Mouse (Mus musculus) adrenal gland, postnatal 14 days (tissue): Measurements from ENCODE around the gene Prr5. TPM values are rescaled to one million over a fixed set of nuclear protein-coding genes. Genes with fewer than 3 reads are reported as not detected.
A peak's percentile ranks its signal among the peaks of the same experiment; 100 is the strongest.

Experiments used
- DNase-seq: peaks from one replicate; pipeline ENCODE4 v3.0.0; 2021; ENCODE audit warnings: mixed read lengths
- long read RNA-seq, 2 experiments: library from polyadenylated mRNA; stranded (forward); transcript quantifications; one replicate each; pipeline ENCODE4 v2.0.0; 2021
- total RNA-seq: library from RNA; stranded (reverse); gene quantifications from 2 replicates; pipeline ENCODE4 v1.2.3, GENCODE M21; 2021

Gene Prr5
- total RNA-seq: 7.1 and 8.7 TPM in 2 replicates
- long read RNA-seq, experiment 1, transcript Prr5-201 (8 exons, 1,830 nt): major isoform, 5 of 12 reads
- long read RNA-seq, experiment 1, partial matches to known transcripts: 3 of 12 reads
- long read RNA-seq, experiment 1, other reads (novel, unspliced or antisense): 4 of 12 reads
- long read RNA-seq, experiment 2, transcript Prr5-201 (8 exons, 1,830 nt): major isoform, 8 of 11 reads
- long read RNA-seq, experiment 2, partial matches to known transcripts: 1 of 11 reads
- long read RNA-seq, experiment 2, other reads (novel, unspliced or antisense): 2 of 11 reads

DNA sequence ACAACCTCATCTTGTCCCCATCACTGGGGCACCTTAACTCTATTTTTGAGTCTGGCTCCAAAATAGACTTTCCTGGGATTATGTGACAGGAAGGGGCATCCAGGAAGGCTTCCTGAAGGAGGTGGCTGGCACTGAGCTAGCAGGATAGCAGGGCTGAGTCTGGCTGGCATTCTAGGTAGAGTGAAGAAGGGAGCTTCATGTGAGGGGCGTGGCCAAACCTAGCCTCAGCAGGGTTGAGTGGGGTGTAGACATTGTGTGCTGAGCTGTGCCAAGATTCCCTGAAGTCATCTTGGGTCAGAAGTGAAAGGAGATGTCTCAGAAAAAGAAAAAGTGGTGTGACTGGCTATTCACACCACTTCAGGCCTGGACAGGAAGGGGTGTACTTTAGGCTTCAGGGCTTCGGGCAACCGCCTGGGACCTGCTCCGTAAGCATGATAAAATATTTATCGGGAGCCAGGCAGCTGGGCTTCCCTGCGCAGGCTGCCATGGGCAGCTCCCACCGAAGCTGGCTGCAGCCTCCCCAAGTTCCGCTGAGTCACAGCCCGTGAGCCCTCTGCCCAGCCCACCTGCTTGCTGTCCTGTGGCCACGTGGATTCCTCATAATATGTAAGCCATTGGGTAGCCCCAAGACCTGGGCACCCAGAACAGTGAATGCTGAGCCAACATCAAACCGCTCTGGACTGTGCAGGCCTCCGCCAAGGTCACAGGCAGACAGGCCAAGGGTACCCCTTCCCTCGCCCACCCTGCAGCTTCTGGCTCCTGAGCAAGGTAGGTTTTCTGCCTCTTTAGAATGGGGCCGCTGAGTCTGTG lies at the start of gene Prr5:
Prr5 (plus strand) TSS at position 683 of the 810 bp plus-strand sequence.
- no peak for DNase-seq

DNA sequence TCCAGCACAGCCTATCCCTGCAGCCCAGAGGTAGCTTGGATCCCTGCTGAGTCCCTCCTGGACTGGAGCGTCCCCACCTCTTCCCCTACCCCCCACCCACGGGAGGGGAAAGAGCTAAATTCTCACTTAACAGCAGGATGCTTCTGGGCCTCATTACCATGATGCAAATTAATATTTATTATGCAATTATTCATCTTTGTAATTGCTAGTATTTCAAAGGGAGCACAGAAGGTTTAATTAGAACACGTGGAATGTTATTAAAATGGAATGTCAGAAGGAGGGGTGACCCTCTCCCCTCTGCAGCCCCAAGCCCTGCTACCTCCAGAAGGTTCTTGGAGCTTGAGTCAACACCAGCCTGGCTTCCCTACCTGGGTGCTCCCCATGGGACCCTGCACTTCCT lies 49.4 kb upstream of the Prr5 start:
- DNase-seq: no peak

DNA sequence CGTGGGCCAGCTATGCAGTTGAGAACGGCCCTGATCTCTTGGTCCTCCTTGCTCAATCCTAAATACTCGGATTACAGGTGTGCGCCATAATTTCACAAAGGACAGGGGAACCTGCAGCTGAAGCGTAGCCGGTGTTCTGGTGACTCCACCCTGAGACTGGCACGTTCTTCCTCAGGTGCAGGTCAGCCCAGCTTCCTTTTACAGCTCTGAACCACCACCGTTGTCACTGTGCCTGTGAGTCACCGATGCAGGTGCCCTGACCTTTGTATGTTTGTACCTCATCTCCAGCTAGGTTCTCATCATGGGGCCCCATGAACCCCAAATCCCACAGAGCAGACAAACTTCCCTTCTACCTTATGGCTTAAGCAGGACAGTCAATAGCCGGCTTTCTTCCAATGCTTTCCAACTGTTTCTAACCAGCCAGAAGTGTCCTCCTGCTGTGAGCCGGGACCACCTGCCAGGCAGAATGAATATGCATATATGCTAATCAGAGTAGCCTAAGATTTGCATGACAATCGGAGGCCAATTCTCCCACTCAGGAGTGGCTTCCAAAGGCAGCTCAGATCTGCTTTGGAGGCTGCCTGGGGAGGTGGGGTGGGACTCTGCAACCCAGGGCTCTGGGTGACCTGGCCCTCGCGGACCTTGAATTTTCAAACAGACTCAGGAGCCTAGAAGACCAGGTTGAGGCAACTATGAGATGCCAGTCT lies 47.5 kb upstream of the Prr5 start:
- DNase-seq: no peak

DNA sequence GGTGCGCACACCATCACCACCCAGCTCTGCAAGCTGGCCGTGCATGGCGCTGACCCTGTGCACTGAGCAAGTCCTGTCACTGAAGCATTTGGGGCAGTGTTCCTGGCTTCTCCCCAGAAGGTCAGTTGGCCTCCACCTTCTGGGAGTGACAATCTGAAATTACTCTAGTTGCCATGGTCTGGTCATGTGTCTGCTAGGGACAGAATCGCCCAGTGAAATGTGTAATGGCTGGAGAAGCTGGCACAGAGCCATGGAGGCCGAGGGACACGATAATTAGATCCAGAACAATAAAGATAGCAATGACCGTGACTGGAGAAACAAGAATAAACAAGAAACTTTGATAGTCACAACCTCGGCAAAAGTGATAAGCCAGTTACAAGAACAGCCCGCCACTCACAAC lies 44.5 kb upstream of the Prr5 start:
- peak; percentile 85 for DNase-seq

DNA sequence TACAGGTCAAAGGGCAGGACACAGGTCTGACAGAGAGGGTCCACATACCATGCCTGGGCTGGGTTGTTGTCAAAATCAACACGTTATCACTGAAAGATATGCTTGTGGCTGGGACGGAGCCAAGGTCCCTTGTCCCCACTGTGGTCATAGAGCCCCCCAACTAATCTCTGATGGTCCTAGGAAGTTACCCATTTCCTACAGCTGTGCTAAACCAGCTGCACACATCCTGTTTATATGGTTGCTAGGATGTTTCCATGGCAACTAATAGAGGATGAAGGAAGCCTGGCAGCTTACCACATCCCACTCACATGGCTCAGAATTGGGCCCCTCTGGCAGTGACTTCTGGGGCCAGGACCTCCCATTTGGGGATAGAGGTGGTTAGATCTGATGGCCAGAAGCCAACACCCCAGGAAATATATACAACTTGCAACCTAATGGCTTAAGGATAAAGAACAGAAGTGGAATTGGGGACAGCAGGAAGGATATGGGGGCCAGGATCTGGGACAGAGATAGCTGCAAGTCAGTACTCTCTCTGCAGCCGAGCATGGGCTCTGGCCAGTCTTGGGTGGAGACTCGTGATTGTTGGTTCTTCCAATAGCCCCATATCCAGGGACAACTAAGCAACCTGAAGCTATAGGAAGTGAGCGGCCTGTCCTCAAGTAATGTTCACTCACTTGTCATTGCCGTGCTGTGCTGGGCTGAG lies 43.6 kb upstream of the Prr5 start:
- DNase-seq: no peak

DNA sequence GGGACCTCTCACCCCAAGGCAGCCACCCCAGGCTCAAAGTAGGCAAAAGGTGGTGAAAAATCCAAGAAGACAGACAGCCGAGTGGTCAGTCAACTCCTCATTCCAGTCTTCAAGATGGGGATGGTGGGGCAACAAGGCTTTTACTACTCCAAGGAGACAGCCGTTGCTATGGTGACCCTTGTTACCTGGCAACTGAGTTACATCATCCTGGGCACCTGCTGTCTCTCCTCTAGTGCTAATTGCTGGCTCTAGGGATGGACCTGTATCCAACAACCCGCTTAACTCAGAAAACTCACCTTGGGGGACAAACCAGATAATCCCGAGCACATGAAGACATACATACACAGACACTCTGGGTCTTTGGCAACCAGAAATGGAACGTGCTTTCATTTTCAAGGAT lies 42.1 kb upstream of the Prr5 start:
- DNase-seq: peak; percentile 37

DNA sequence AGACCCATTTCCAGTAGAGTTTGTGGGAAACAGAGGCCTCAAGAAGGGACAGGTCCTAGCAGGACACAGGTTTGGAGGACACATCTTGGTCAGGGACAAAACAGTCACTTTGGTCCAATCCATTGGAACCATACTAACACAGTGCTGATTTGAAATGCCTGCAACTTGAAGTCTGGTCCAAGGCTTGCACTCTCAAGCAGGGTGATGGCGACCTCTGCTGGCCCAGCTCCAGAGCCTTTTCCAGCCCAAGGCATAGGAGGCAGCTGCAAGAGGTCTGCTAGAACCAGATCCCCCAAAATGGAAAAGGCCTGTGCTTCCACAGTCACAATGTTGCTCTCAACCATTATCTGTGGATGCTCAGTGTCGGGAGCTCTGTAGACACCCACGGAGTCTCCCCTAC lies 39.7 kb upstream of the Prr5 start:
- DNase-seq: peak; percentile 77

DNA sequence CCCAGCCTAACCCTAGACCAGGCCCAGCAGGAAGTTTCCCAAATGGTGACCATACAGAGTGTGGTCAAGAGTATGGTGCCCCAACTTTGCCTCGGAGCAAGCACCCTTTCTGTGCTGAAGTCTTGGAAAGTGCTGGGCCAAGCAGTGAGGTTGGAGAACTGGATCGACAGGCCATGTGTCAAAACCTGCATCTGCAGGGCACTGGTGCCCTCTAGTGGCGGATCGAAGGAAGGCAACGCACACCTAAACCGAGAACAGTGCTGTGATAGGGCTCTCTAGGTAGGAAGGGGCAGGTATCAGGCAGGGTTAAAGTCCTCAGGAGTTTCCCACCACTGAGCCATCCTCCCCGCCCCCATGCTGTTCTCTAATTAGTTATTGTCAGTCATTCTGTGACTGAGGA lies 37.9 kb upstream of the Prr5 start:
- peak; percentile 84 for DNase-seq

DNA sequence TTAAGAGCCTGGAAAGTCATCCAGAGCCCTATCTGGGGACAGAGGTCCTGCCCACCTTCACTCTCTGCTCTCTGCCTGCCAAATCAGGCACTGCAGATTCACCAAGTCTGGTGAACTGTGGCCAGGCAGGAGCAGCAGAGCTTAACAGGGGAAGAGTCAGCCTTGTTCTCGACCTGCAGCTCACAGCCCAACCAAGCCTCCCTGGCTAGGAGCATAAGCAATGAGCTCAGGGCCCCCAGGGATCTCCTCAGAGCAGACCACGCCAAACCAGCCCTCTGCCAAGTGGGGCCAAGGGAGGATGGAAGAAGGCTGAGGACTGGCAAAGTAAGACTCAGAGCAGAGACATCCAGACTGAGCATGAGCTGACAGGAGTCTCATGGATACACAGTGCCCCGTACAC lies 35.1 kb upstream of the Prr5 start:
- DNase-seq: peak; percentile 79

DNA sequence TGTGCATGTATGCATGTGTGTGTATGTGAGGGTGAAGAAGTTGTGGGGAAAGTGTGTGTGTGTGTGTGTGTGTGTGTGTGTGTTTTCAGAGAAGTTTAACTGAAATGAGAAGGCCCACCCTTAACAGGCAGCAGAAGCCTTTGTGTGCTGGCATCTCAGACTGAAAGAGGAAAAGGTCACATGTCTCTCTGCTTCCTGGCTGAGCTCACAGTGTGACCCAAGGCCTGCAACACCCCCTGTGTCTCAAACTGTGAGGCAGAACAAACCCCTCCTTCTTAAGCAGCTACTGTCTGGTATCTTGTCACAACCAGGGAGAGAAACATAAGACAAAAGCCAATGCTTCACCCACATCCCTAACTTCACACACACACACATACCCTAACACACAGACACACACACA lies 31.0 kb upstream of the Prr5 start:
- DNase-seq: peak; percentile 43

DNA sequence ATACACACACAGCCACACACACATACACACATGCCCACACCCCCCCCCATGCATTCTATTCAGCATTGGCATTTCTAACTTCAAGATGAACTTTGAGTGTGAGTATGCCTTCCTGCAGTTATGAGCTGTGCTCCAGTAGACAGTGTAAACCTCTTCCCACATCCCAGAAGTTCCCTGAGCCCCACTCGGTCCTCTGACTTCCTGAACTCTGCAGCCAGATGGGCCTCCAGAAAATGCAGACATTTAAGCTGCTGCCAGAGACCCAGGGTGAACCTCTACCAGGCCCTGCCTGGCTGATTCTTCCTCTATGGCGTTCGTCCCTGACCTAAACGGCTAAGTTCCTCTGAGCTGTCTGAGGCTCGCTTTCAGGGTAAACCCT lies 30.4 kb upstream of the Prr5 start:
- no peak for DNase-seq

DNA sequence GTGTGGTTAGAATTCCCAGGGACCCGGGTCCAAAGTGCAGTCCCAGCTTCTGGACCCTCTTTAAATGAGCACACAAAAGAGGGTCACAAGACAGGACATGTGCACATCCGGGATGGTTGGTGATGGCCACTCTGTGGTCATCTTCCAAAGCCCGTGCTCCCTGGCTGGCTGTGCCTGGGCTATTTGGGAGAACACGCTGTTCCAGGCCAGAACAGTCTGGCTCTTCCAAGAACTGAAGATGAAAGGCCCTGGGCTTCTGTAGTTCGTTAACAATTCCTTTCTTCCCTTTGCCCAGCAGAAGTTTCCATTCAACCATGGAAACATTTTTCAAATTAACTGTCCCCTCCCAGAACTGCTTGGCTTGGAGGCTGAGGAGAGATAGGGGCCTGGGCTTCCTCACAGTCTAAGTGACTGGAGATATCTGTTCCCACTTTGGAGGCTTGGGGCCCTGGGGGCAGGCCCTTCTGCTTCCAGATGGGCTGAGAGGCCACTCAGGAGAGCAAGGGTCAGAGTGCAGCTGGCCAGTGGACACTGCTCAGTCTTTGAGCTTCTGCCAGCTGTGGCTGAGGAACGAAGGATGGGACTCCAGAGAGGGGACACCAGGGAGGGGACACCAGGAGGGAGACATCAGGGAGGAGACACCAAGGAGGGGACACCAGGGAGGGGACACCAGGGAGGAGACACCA lies 29.8 kb upstream of the Prr5 start:
- DNase-seq: peak; percentile 55

DNA sequence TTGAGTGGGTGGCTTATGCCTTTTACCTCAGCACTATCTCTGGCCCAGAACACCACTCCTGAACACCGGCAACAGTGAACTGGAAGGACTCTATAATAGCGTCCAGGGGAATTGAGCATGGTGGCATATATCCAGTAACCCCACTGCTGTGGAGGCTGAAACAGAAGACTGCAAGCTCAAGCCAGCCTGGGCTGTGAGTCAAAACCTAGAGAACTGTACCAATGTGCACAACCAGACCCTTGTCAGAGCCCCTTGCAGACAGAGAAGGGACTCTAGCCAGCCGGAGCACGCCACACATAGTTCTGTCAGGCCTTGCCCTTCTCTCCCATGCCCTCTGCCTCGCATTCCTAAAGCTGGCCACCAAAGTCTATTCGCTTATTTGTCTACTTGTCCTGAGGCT lies 28.7 kb upstream of the Prr5 start:
- peak; percentile 44 for DNase-seq

DNA sequence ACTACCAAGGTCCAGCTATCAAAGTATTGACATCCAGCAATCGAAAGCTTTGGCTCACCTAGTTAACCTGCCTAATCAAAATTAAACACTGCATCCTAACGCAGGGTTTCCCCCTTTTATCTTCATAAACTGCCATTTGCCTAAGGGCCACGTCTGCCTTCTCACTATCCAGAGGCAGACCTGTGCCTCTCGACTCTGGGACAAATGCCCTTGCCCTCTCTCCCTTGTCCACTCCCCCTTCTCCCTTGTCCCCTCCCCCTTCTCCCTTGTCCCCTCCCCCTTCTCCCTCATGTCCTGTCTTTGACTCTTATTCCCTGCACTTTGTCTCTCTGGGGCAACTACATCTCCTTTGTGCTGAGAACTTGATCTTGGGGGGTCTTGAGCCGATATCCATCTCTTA lies 28.3 kb upstream of the Prr5 start:
- no peak for DNase-seq

DNA sequence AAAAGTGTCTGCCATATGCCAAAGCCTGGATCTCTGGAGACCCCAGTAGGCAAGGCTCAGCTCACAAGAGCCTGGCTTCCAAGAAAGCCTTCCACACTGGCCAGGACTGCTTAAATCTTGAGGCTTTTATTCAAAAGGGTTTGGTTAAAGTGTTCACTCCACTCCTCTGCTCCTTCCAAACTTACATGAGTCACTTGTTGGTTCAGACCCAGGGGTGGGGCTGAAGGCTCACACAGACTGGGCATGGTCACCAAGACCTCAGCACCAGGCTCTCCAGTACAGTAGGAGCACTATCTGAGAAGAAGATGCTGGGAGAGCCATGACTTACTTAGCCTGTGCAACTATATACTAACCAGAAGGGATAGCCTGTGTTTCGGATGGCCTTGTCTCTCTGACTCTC lies 27.5 kb upstream of the Prr5 start:
- DNase-seq: no peak

DNA sequence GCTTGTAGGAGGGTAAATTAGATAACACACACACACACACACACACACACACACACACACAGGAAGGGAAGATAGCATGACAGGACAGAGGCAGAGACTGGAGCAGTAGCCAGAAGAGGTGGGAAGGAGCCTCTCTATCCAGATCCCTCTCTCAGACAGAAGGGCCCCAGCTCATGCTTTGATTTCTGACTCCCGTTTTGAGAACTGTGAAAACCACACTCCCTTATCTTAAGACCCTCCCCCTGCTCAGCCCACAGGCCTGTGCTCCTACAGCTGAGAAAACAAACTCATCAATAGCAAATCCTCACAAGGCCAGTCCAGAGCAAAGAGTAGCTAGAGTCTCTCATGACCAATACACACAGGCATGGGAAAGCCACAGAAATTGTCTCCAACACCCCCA lies 26.2 kb upstream of the Prr5 start:
- DNase-seq: no peak

DNA sequence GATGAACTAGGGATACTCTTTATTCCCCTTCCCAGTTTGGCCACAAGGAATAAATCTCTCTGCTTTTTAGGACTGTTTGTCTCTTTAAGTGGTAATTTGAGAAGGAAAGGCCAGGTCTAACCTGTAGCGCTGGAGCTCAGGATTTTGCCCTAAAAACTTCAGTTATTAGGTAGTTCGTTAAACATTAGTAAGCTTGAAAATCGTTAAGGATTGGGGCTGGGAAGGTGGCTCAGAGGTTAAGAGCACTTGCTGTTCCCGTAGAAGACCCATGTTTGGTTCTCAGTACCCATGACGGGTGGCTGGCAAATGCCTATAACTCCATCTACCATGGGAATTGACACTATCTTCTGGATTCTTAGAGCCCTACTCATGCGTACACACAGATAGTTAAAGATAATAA lies 17.9 kb upstream of the Prr5 start:
- DNase-seq: no peak

DNA sequence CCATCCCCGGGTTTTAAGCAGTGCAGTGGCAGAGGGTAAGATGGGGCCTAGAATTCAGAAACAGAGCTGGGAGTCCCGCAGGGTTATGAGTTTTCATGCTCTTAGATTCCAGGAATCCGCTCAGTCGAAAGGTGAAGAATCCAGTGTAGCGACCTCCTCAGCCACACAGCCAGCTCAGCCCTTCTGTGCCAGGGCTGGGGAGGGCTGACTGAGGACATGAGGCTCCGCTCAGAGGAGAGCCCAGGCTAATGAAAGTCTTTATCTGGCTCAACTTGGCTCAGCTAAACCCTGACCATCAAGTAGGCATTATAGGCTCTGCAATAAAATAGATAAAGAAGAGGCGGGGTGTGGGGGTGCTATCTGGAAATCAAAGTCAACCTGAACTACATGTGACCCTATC lies 16.3 kb upstream of the Prr5 start:
- no peak for DNase-seq

DNA sequence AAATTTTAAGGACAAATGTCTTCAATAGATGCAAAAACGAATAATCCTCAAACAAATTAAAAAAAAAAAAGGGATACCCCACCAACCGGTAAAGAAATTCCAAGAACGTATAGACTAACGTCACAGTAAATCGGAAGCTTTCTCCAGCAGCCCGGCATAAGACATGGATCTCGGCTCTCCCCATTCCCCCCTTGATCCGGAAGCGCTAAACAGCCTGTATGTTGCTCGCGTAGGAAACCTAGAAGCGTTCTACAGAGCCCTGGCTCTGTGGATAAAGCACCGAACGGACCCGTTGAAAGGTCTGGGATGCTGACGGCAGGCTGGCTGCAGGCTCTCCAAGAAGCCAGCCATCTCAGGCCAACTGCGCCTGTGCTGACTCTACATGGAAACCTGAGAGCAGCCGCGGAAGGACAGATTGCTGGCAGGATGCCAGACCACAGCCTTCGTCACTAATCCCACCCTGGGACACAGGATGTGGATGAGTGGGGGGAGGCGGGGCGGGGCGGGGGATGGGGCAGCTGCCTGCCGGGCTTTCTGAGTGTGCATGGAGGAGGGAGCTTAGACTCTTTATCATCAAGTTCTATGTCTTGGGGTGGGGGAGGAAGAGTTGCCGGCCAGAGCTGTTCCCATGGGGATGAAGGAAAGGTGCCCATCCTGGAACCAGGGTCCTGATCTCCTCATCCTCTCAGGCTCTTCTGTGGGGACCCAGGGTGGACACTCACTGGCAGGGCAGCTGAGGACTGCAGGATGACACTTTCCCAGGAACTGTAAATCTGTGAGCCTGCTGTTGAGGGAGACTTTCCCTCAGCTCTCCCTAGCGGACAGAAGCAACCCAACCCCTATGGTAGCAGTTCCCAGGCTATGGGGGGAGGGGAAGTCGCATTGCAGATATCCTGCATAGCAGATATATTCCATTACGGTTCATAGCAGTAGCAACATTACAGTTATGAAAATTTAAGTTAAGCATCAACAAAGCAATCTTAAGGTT lies 15.1 kb upstream of the Prr5 start:
- DNase-seq: peak; percentile 83

DNA sequence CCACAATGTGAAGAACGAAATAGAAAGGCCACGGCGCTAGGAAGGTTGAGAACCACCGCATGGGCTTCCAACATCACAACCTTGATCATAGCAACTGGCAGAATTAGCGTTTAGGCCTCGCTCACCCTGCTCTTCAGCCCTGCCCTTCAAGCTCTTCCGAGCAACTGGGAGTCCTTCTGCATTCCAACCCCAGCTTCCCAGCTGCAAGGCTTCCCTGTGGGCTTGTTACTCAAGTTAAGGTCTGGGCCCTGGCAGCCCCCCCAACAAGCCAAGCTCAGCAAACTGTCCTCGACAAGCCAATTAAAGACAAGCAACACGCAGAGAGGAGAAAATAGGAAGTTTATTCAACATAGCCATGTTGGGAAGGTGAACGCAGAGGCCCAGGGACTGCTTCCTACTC lies 14.4 kb upstream of the Prr5 start:
- no peak for DNase-seq

DNA sequence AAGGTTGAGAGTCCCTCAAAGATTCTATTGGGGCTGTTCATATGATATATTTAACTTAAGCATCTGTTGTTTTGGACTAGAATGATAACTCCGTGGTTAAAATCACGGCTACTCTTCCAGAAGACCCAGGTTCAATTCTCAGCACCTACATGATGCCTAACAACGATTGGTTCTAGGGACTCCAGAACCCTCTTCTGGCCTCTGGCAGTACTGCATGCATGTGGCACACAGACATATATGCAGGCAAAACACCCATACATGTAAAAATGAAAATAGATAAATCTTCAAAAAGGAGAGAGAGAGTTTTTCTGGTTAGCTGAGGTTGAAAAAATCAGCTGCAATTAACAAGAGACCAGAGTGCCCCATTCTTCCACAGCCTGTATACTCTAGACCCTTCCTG lies 12.7 kb upstream of the Prr5 start:
- DNase-seq: no peak
